Mouse (Mus musculus) megakaryocyte, embryonic 14.5 days (primary cell): ENCODE measurements around the gene Hipk3.

Source experiments
- FLI1 ChIP-seq: IDR thresholded peaks from 2 replicates; pipeline ENCODE4 v1.6.1; 2012; ENCODE audit warnings: low read length, inconsistent platforms, mixed read lengths
- GATA1 ChIP-seq: IDR thresholded peaks from 3 replicates; pipeline ENCODE4 v1.6.1; 2012; ENCODE audit warnings: mixed read lengths, low read length, inconsistent platforms, borderline replicate concordance

GRCm38 (mm10) chr2:104465639-104466430 is 28.4 kb downstream of the Hipk3 start:
- no peak for TF ChIP-seq GATA1
- no peak for TF ChIP-seq FLI1
